Mouse (Mus musculus): ENCODE data around the gene Oxld1. TPM values are rescaled to one million over a fixed set of nuclear protein-coding genes. Genes with fewer than 3 reads are reported as not detected.

Gene Oxld1
- polyA plus RNA-seq (2014; fragmentation: Nextera tagmentation; extraction: Ambion mirVana), result 16.5 and 17.5 TPM in 2 replicates

- Histone ChIP-seq H3K4me3 (ENCODE audit: low read depth, low read length) (peak within 1 kb of the TSS; percentile 96), H3K4me1 (replicated peaks; ENCODE audit: control insufficient read depth, insufficient read depth, low read length) (peaks cover 13% of the 10 kb centered on the region; the same call in 1 of the 2 replicates), H3K27me3 (replicated peaks; ENCODE audit: control insufficient read depth, insufficient read depth, low read length) (no peaks in the 10 kb centered on the region), H3K4me2 (ENCODE audit: low read length) (peak within 1 kb of the TSS; percentile 92), H3K9me3 (ENCODE audit: control insufficient read depth, low read length) (no peaks in the 10 kb centered on the region), H3K36me3 (ENCODE audit: control insufficient read depth, insufficient read depth, low read length) (peaks cover 30% of the 10 kb centered on the region), H3K27ac (ENCODE audit: low read depth) (peak within 1 kb of the TSS; percentile 71), H3K9ac (ENCODE audit: low read length) (peak within 1 kb of the TSS; percentile 90)
- DNase-seq (ENCODE audit: low spot score), result peak; percentile 89
- 3% methylated on average over 62 of the region's 62 CpGs for WGBS
- peak; percentile 80 for ATAC-seq (replicated peaks; ENCODE audit: low FRiP score, low TSS enrichment, low read depth)
These were observed at the start of gene Oxld1, which contains the start of gene Ccdc137 for GRCm38 (mm10) chr11:120457772-120458751. Oxld1 (minus strand) TSS chr11:120458068. Ccdc137 (plus strand) TSS chr11:120458115.

GRCm38 (mm10) chr11:120506899-120507298 is 49.0 kb upstream of the Oxld1 start:
- no peak overlapping the region for H3K9ac ChIP-seq (ENCODE audit: low read length)

GRCm38 (mm10) chr11:120505661-120506060 is 47.8 kb upstream of the Oxld1 start:
- no peak for DNase-seq (ENCODE audit: low spot score)
- Histone ChIP-seq H3K27me3 (replicated peaks; ENCODE audit: control insufficient read depth, insufficient read depth, low read length) (no peaks in the 10 kb centered on the region), H3K36me3 (ENCODE audit: control insufficient read depth, insufficient read depth, low read length) (no peaks in the 10 kb centered on the region), H3K27ac (ENCODE audit: low read depth) (no peak overlapping the region), H3K9me3 (ENCODE audit: control insufficient read depth, low read length) (no peaks in the 10 kb centered on the region), H3K9ac (ENCODE audit: low read length) (no peak overlapping the region), H3K4me2 (ENCODE audit: low read length) (no peak overlapping the region), H3K4me1 (replicated peaks; ENCODE audit: control insufficient read depth, insufficient read depth, low read length) (peaks cover 4% of the 10 kb centered on the region; the same call in 1 of the 2 replicates), H3K4me3 (ENCODE audit: low read depth, low read length) (no peak overlapping the region)
- ATAC-seq (replicated peaks; ENCODE audit: low FRiP score, low TSS enrichment, low read depth), result no peak
- 72% methylated on average over 3 of the region's 3 CpGs for WGBS

More at GRCm38 (mm10) chr11:120506899-120507298, 49.0 kb upstream of the Oxld1 start:
- H3K4me2 ChIP-seq (ENCODE audit: low read length), result no peak overlapping the region
- H3K4me3 ChIP-seq (ENCODE audit: low read depth, low read length), result no peak overlapping the region
- no peak for ATAC-seq (replicated peaks; ENCODE audit: low FRiP score, low TSS enrichment, low read depth)
- H3K9me3 ChIP-seq (ENCODE audit: control insufficient read depth, low read length), result no peaks in the 10 kb centered on the region
- no peaks in the 10 kb centered on the region for H3K36me3 ChIP-seq (ENCODE audit: control insufficient read depth, insufficient read depth, low read length)
- H3K4me1 ChIP-seq (replicated peaks; ENCODE audit: control insufficient read depth, insufficient read depth, low read length), result peaks cover 4% of the 10 kb centered on the region; the same call in 1 of the 2 replicates
- H3K27ac ChIP-seq (ENCODE audit: low read depth), result no peak overlapping the region
- no peak for DNase-seq (ENCODE audit: low spot score)
- H3K27me3 ChIP-seq (replicated peaks; ENCODE audit: control insufficient read depth, insufficient read depth, low read length), result no peaks in the 10 kb centered on the region
- WGBS, result 60% methylated on average over 4 of the region's 4 CpGs

GRCm38 (mm10) chr11:120501701-120502100 is 43.8 kb upstream of the Oxld1 start:
- Histone ChIP-seq H3K9ac (ENCODE audit: low read length) (no peak overlapping the region), H3K4me3 (ENCODE audit: low read depth, low read length) (no peak overlapping the region), H3K36me3 (ENCODE audit: control insufficient read depth, insufficient read depth, low read length) (peaks cover 16% of the 10 kb centered on the region), H3K27ac (ENCODE audit: low read depth) (no peak overlapping the region), H3K4me2 (ENCODE audit: low read length) (no peak overlapping the region), H3K27me3 (replicated peaks; ENCODE audit: control insufficient read depth, insufficient read depth, low read length) (no peaks in the 10 kb centered on the region), H3K4me1 (replicated peaks; ENCODE audit: control insufficient read depth, insufficient read depth, low read length) (0 out of 2 replicates have a peak, but pooled peaks cover 3% of the 10 kb centered on the region), H3K9me3 (ENCODE audit: control insufficient read depth, low read length) (no peaks in the 10 kb centered on the region)
- no peak for ATAC-seq (replicated peaks; ENCODE audit: low FRiP score, low TSS enrichment, low read depth)
- no peak for DNase-seq (ENCODE audit: low spot score)
- 84% methylated on average over 4 of the region's 4 CpGs for WGBS

- ATAC-seq (replicated peaks; ENCODE audit: low FRiP score, low TSS enrichment, low read depth) (no peak), DNase-seq (ENCODE audit: low spot score) (no peak)
- Histone ChIP-seq H3K4me3 (ENCODE audit: low read depth, low read length) (no peak overlapping the region), H3K9ac (ENCODE audit: low read length) (no peak overlapping the region), H3K4me2 (ENCODE audit: low read length) (no peak overlapping the region), H3K27ac (ENCODE audit: low read depth) (no peak overlapping the region), H3K36me3 (ENCODE audit: control insufficient read depth, insufficient read depth, low read length) (peaks cover 18% of the 10 kb centered on the region), H3K9me3 (ENCODE audit: control insufficient read depth, low read length) (no peaks in the 10 kb centered on the region), H3K4me1 (replicated peaks; ENCODE audit: control insufficient read depth, insufficient read depth, low read length) (0 out of 2 replicates have a peak, but pooled peaks cover 3% of the 10 kb centered on the region), H3K27me3 (replicated peaks; ENCODE audit: control insufficient read depth, insufficient read depth, low read length) (no peaks in the 10 kb centered on the region)
- 51% methylated on average over 6 of the region's 6 CpGs for WGBS
These were observed 43.1 kb upstream of the Oxld1 start for GRCm38 (mm10) chr11:120501018-120501417.

- H3K9me3 ChIP-seq (ENCODE audit: control insufficient read depth, low read length), result no peaks in the 10 kb centered on the region
- no peak overlapping the region for H3K4me2 ChIP-seq (ENCODE audit: low read length)
- 17% methylated on average over 3 of the region's 3 CpGs for WGBS
- H3K27me3 ChIP-seq (replicated peaks; ENCODE audit: control insufficient read depth, insufficient read depth, low read length), result no peaks in the 10 kb centered on the region
- peak; percentile 65 for ATAC-seq (replicated peaks; ENCODE audit: low FRiP score, low TSS enrichment, low read depth)
- H3K4me1 ChIP-seq (replicated peaks; ENCODE audit: control insufficient read depth, insufficient read depth, low read length), result 0 out of 2 replicates have a peak, but pooled peaks cover 3% of the 10 kb centered on the region
- peak; percentile 74 for DNase-seq (ENCODE audit: low spot score)
- H3K4me3 ChIP-seq (ENCODE audit: low read depth, low read length), result no peak overlapping the region
- H3K27ac ChIP-seq (ENCODE audit: low read depth), result no peak overlapping the region
- peaks cover 22% of the 10 kb centered on the region for H3K36me3 ChIP-seq (ENCODE audit: control insufficient read depth, insufficient read depth, low read length)
- no peak overlapping the region for H3K9ac ChIP-seq (ENCODE audit: low read length)
These were observed 42.5 kb upstream of the Oxld1 start for GRCm38 (mm10) chr11:120500357-120500756.

- no peak overlapping the region for H3K9ac ChIP-seq (ENCODE audit: low read length)
- no peak for DNase-seq (ENCODE audit: low spot score)
- peak; percentile 7; the same call in 1 of the 2 replicates for ATAC-seq (replicated peaks; ENCODE audit: low FRiP score, low TSS enrichment, low read depth)
- H3K27ac ChIP-seq (ENCODE audit: low read depth), result no peak overlapping the region
- H3K4me2 ChIP-seq (ENCODE audit: low read length), result no peak overlapping the region
- no peak overlapping the region for H3K4me3 ChIP-seq (ENCODE audit: low read depth, low read length)
- H3K4me1 ChIP-seq (replicated peaks; ENCODE audit: control insufficient read depth, insufficient read depth, low read length), result 0 out of 2 replicates have a peak, but pooled peaks cover 3% of the 10 kb centered on the region
- no peaks in the 10 kb centered on the region for H3K27me3 ChIP-seq (replicated peaks; ENCODE audit: control insufficient read depth, insufficient read depth, low read length)
- WGBS, result 80% methylated on average over 6 of the region's 6 CpGs
- no peaks in the 10 kb centered on the region for H3K9me3 ChIP-seq (ENCODE audit: control insufficient read depth, low read length)
- H3K36me3 ChIP-seq (ENCODE audit: control insufficient read depth, insufficient read depth, low read length), result peaks cover 27% of the 10 kb centered on the region
These were observed 42.0 kb upstream of the Oxld1 start for GRCm38 (mm10) chr11:120499894-120500293.

GRCm38 (mm10) chr11:120498891-120499290 is 41.0 kb upstream of the Oxld1 start:
- Histone ChIP-seq H3K27ac (ENCODE audit: low read depth) (no peak overlapping the region), H3K4me3 (ENCODE audit: low read depth, low read length) (no peak overlapping the region), H3K4me2 (ENCODE audit: low read length) (no peak overlapping the region), H3K27me3 (replicated peaks; ENCODE audit: control insufficient read depth, insufficient read depth, low read length) (no peaks in the 10 kb centered on the region), H3K4me1 (replicated peaks; ENCODE audit: control insufficient read depth, insufficient read depth, low read length) (0 out of 2 replicates have a peak, but pooled peaks cover 3% of the 10 kb centered on the region), H3K9ac (ENCODE audit: low read length) (no peak overlapping the region), H3K9me3 (ENCODE audit: control insufficient read depth, low read length) (no peaks in the 10 kb centered on the region), H3K36me3 (ENCODE audit: control insufficient read depth, insufficient read depth, low read length) (peaks cover 34% of the 10 kb centered on the region)
- WGBS, result 85% methylated on average over 5 of the region's 5 CpGs
- ATAC-seq (replicated peaks; ENCODE audit: low FRiP score, low TSS enrichment, low read depth) (no peak), DNase-seq (ENCODE audit: low spot score) (no peak)

Data from intestine, embryonic 14.5 days (tissue).